Mouse (Mus musculus) kidney, embryonic 15.5 days (tissue): ENCODE data around the gene Pus7. TPM values are rescaled to one million over a fixed set of nuclear protein-coding genes. Genes with fewer than 3 reads are reported as not detected.

Experiments
- ATAC-seq: fragments of 200-750 bp; cut with Nextera tagmentation; replicated peaks from 2 replicates; pipeline ENCODE4 v1.8.0; 2017; ENCODE audit warnings: moderate TSS enrichment; ENCODE audit not compliant: low FRiP score
- H3K27ac ChIP-seq: fragments of 300-500 bp; sonication (generic); 2 replicates; pipeline ENCODE4 v1.5.1; 2015; ENCODE audit warnings: mild to moderate bottlenecking, inconsistent platforms
- H3K27me3 ChIP-seq: fragments of 300-500 bp; sonication (generic); 2 replicates; pipeline ENCODE4 v1.6.1; 2015; ENCODE audit warnings: inconsistent platforms
- H3K36me3 ChIP-seq: fragments of 300-500 bp; sonication (generic); 2 replicates; pipeline ENCODE4 v1.6.1; 2015; ENCODE audit warnings: inconsistent platforms
- H3K4me1 ChIP-seq: fragments of 300-500 bp; sonication (generic); 2 replicates; pipeline ENCODE4 v1.6.1; 2015; ENCODE audit warnings: inconsistent platforms
- H3K4me2 ChIP-seq: fragments of 300-500 bp; sonication (generic); 2 replicates; pipeline ENCODE4 v1.6.1; 2015; ENCODE audit warnings: moderate library complexity, mild to moderate bottlenecking, inconsistent platforms
- H3K4me3 ChIP-seq: fragments of 300-500 bp; sonication (generic); replicated peaks from 2 replicates; pipeline ENCODE4 v1.5.1; 2015; ENCODE audit warnings: mild to moderate bottlenecking, inconsistent platforms
- H3K9ac ChIP-seq: fragments of 300-500 bp; sonication (generic); 2 replicates; pipeline ENCODE4 v1.6.1; 2015; ENCODE audit warnings: mild to moderate bottlenecking, inconsistent platforms
- H3K9me3 ChIP-seq: fragments of 300-500 bp; sonication (generic); replicated peaks from 2 replicates; pipeline ENCODE4 v1.6.1; 2016; ENCODE audit warnings: inconsistent platforms
- WGBS: fragments of 180-500 bp; shearing (Covaris S2); methylation state at CpG from one replicate; pipeline ENCODE4 v1.1.7; 2015; ENCODE audit warnings: mixed read lengths; 5-methylcytosine and 5-hydroxymethylcytosine counted together
- polyA plus RNA-seq: library from polyadenylated mRNA; unstranded; fragments of >200 nt; fragmentation: Nextera tagmentation; extraction: Ambion mirVana; gene quantifications from 2 replicates; pipeline ENCODE4 v1.2.1, GENCODE M21; 2015

Gene Pus7
- 33.5 and 34.0 TPM in 2 replicates for polyA plus RNA-seq

DNA sequence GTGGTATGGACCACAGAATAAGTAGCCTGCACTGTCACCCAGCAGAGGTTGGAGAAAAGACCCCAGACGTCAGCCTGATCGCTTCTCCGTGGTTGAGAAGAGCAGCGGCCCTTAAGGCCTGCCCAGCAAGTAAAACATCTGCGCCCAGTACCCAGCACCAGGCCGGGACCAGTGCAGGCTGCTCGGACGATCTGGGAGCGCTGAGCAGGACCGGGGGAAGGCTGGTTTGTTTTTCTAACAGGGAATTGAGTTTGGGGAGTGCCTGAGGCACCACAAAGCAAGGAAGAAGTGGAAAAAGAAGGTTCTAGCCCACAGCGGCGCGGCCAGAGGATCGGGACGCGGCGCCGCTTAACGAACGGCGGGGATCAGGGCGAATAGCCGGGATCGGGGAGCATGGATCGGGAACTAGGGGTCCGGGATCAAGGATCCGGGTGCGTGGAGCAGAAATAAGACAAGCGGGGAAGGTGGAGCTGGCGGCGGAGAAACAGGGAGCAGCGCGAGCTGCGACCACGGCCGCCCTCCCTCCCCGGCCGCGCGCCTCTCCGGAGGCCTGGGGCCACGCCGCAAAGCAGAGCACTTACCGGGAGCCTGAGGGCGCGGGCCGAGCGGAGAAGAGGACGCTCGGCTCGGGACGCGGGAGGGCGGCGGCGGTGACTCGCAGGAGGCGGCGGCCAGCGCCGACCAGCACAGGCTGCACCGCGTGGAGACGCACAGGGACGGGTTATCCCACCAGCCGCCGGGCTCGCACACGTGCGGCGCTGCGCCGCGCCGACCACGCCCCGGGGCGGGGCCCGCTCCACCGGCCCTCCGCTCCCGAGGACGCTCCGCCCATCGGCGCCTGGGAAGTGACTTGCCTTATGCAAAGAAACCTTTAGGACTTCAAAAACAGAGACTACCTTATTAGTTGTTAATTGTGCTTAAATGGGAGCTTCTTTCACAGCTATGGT lies at the start of gene Pus7:
Gene Pus7, minus strand, starts transcription at position 781 of the 947 bp plus-strand sequence.
- WGBS: under 1% methylated on average over 78 of the region's 86 CpGs
- H3K27ac ChIP-seq: peak within 1 kb of the TSS; percentile 61
- peaks cover 24% of the 10 kb centered on the region for H3K4me1 ChIP-seq
- peak within 1 kb of the TSS; percentile 62 for H3K4me2 ChIP-seq
- ATAC-seq: peak; percentile 93
- peak within 1 kb of the TSS; percentile 82 for H3K9ac ChIP-seq
- no peaks in the 10 kb centered on the region for H3K27me3 ChIP-seq
- peaks cover 3% of the 10 kb centered on the region; the same call in 1 of the 2 replicates for H3K36me3 ChIP-seq
- H3K9me3 ChIP-seq: no peaks in the 10 kb centered on the region
- peak within 1 kb of the TSS; percentile 82 for H3K4me3 ChIP-seq

GRCm38 (mm10) chr5:23830897-23831752 lies 47.6 kb upstream of the Pus7 start:
- whole genome bisulfite sequencing: 39% methylated on average over 58 of the region's 58 CpGs
- no peak for ATAC-seq
- Histone ChIP-seq H3K36me3 (no peaks in the 10 kb centered on the region), H3K9ac (no peak overlapping the region), H3K27ac (no peak overlapping the region), H3K4me3 (peak overlapping the region; percentile 14; the same call in 1 of the 2 replicates), H3K4me2 (peak overlapping the region; percentile 38), H3K4me1 (peaks cover 3% of the 10 kb centered on the region; the same call in 1 of the 2 replicates), H3K27me3 (peaks cover 18% of the 10 kb centered on the region), H3K9me3 (no peaks in the 10 kb centered on the region)

- H3K4me3 ChIP-seq: no peak overlapping the region
- H3K36me3 ChIP-seq: no peaks in the 10 kb centered on the region
- 36% methylated on average over 11 of the region's 11 CpGs for WGBS
- H3K27me3 ChIP-seq: peaks cover 10% of the 10 kb centered on the region
- peaks cover 3% of the 10 kb centered on the region; the same call in 1 of the 2 replicates for H3K4me1 ChIP-seq
- H3K9me3 ChIP-seq: no peaks in the 10 kb centered on the region
- no peak overlapping the region for H3K27ac ChIP-seq
- no peak overlapping the region for H3K4me2 ChIP-seq
- ATAC-seq: no peak
- H3K9ac ChIP-seq: no peak overlapping the region
Observed at GRCm38 (mm10) chr5:23826321-23827004, 43.0 kb upstream of the Pus7 start.

DNA sequence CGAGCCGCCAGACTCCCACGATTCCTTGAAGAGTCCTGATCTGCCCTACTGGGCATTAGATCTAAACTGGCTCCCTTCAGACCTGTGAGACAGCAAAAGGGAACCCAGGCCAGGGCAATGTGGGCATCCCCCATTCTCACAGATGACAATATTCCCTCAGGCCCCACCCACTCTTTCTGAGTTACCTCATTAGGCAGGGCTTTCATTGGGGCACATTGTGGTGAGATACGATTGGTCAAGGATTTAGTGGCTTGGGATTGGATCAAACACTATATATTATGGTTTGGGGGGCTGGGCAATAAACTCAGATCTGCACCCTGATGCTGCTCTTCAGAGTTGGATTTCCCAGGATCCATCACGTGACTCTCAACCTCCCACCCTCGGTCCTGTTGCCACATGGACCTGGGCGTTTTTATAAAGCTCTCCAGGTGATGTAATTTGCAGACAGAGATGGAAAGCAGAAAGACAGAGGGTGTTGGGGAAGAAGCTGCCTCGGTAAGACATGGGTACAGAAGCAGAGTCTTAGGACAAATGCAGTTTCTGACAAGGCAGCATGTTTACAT lies 40.7 kb upstream of the Pus7 start:
- Histone ChIP-seq H3K9me3 (no peaks in the 10 kb centered on the region), H3K36me3 (peaks cover 11% of the 10 kb centered on the region), H3K4me3 (no peak overlapping the region), H3K9ac (no peak overlapping the region), H3K27ac (no peak overlapping the region), H3K4me1 (no peaks in the 10 kb centered on the region), H3K27me3 (no peaks in the 10 kb centered on the region), H3K4me2 (no peak overlapping the region)
- 0 out of 2 replicates have a peak, but pooled peaks have one; percentile 40 for ATAC-seq
- 79% methylated on average over 8 of the region's 8 CpGs for WGBS

DNA sequence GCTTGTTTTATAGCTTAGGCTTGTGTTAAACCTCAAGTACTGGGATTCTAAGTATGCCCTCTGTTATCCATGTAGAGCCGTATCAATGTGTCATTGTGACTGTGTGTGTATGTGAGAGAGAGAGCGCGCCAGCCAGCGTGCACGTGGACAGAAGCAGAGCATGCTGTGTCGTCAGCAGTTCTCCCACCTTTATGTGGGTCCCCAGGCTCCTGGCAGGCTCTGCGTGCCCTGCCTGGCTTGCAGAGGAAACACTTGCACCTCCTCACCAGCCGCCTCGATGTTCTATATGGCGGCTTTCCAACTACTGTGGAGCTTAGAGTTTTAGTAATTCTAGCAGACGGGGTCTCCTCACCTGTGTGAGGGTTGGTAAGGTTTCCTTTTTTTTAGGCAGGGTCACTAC lies 38.8 kb upstream of the Pus7 start:
- H3K27ac ChIP-seq: no peak overlapping the region
- H3K4me3 ChIP-seq: no peak overlapping the region
- H3K4me2 ChIP-seq: no peak overlapping the region
- H3K27me3 ChIP-seq: no peaks in the 10 kb centered on the region
- no peaks in the 10 kb centered on the region for H3K4me1 ChIP-seq
- H3K9me3 ChIP-seq: no peaks in the 10 kb centered on the region
- H3K36me3 ChIP-seq: peaks cover 27% of the 10 kb centered on the region
- ATAC-seq: no peak
- WGBS: 76% methylated on average over 11 of the region's 11 CpGs
- H3K9ac ChIP-seq: no peak overlapping the region

DNA sequence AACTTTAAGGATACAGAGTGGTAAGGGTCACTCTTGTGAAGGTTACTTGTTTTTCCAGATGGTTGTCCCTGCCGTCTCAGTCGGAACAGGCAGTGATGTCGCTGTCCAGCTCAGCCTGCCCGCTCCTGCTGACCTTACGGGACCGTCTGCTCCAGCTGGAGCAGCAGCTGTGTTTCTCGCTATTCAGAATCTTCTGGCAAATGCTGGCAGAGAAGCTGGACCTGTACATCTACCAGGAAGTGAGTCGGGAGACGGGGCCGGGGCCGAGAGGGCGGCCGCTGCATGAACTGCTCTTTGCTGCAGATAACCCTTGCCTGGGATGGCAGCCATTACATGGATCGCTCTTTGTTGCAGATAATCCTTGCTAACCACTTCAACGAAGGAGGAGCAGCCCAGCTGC lies 33.2 kb upstream of the Pus7 start:
- no peaks in the 10 kb centered on the region for H3K4me1 ChIP-seq
- 0 out of 2 replicates have a peak, but pooled peaks cover 2% of the 10 kb centered on the region for H3K9me3 ChIP-seq
- peaks cover 75% of the 10 kb centered on the region for H3K36me3 ChIP-seq
- H3K9ac ChIP-seq: no peak overlapping the region
- no peak overlapping the region for H3K27ac ChIP-seq
- ATAC-seq: no peak
- no peaks in the 10 kb centered on the region for H3K27me3 ChIP-seq
- 86% methylated on average over 15 of the region's 15 CpGs for WGBS
- no peak overlapping the region for H3K4me2 ChIP-seq
- no peak overlapping the region for H3K4me3 ChIP-seq

DNA sequence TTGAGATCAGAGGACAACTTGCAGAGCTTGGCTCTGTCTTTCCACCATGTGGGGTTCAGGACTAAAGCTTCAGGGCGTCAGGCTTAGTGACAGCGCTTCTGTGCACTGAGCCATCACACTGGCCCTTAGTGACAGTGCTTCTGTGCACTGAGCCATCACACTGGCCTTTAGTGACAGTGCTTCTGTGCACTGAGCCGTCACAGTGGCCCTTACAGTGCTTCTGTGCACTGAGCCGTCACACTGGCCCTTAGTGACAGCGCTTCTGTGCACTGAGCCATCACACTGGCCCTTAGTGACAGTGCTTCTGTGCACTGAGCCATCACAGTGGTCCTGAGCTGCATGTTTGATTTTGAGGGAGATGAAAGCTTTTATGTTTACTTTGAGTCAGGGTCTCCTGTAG lies 31.3 kb upstream of the Pus7 start:
- peaks cover 87% of the 10 kb centered on the region for H3K36me3 ChIP-seq
- ATAC-seq: peak; percentile 89
- H3K4me2 ChIP-seq: no peak overlapping the region
- no peak overlapping the region for H3K27ac ChIP-seq
- H3K9me3 ChIP-seq: 0 out of 2 replicates have a peak, but pooled peaks cover 2% of the 10 kb centered on the region
- no peaks in the 10 kb centered on the region for H3K27me3 ChIP-seq
- no peak overlapping the region for H3K9ac ChIP-seq
- H3K4me1 ChIP-seq: no peaks in the 10 kb centered on the region
- H3K4me3 ChIP-seq: no peak overlapping the region
- WGBS: 46% methylated on average over 5 of the region's 5 CpGs

DNA sequence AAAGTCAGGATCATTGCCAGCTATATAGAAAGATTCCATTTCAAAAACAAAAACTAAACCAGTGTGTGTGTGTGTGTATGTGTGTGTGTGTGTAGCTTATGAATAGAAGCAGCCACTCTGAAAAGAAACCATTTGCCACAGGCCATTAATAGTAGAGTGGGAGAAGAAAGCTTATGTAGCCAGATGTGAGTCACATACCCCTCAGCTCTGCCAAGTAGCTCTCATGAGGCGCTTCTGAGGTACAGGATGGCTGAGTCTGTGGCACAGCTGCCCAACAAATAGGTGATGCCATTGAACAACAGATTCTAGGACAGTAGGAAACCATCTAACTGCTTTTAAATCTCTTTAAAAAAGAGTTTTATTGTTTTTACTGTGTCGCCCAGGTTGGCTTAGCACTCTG lies 9.2 kb upstream of the Pus7 start:
- H3K36me3 ChIP-seq: peaks cover 65% of the 10 kb centered on the region
- H3K9me3 ChIP-seq: no peaks in the 10 kb centered on the region
- WGBS: 97% methylated on average over 2 of the region's 2 CpGs
- no peaks in the 10 kb centered on the region for H3K27me3 ChIP-seq
- no peak for ATAC-seq
- H3K4me3 ChIP-seq: no peak overlapping the region
- no peak overlapping the region for H3K4me2 ChIP-seq
- H3K9ac ChIP-seq: no peak overlapping the region
- H3K4me1 ChIP-seq: peaks cover 8% of the 10 kb centered on the region
- H3K27ac ChIP-seq: no peak overlapping the region

- peaks cover 32% of the 10 kb centered on the region for H3K36me3 ChIP-seq
- peaks cover 12% of the 10 kb centered on the region for H3K4me1 ChIP-seq
- H3K4me2 ChIP-seq: no peak overlapping the region
- H3K27ac ChIP-seq: no peak overlapping the region
- WGBS: 83% methylated on average over 4 of the region's 4 CpGs
- H3K9ac ChIP-seq: no peak overlapping the region
- no peak for ATAC-seq
- H3K9me3 ChIP-seq: no peaks in the 10 kb centered on the region
- H3K27me3 ChIP-seq: no peaks in the 10 kb centered on the region
- H3K4me3 ChIP-seq: no peak overlapping the region
Observed at GRCm38 (mm10) chr5:23789078-23789612, 5.6 kb upstream of the Pus7 start.

- Histone ChIP-seq H3K9ac (peak overlapping the region; percentile 93), H3K27ac (no peak overlapping the region)
- WGBS: 34% methylated on average over 3 of the region's 3 CpGs
Observed at GRCm38 (mm10) chr5:23788390-23788830, 4.9 kb upstream of the Pus7 start.

More at GRCm38 (mm10) chr5:23788390-23788830, 4.9 kb upstream of the Pus7 start:
- ATAC-seq: no peak
- no peaks in the 10 kb centered on the region for H3K9me3 ChIP-seq
- no peaks in the 10 kb centered on the region for H3K27me3 ChIP-seq
- peak overlapping the region; percentile 77 for H3K4me2 ChIP-seq
- peaks cover 28% of the 10 kb centered on the region for H3K36me3 ChIP-seq
- peak overlapping the region; percentile 99 for H3K4me3 ChIP-seq
- peaks cover 12% of the 10 kb centered on the region for H3K4me1 ChIP-seq
